Mouse (Mus musculus): ENCODE results near the gene Bsg. TPM values are rescaled to one million over a fixed set of nuclear protein-coding genes. Genes with fewer than 3 reads are reported as not detected.
A peak's percentile ranks its signal among the peaks of the same experiment; 100 is the strongest.

Gene Bsg
- polyA plus RNA-seq, 1 experiment from 2014 or later: 985 TPM

- ATAC-seq (ENCODE audit: low FRiP score, low read depth): no peak
- Histone ChIP-seq H3K4me2 (no peak overlapping the region), H3K4me1 (replicated peaks) (peaks cover 24% of the 10 kb centered on the region), H3K4me3 (no peak overlapping the region), H3K9ac (no peak overlapping the region), H3K9me3 (no peaks in the 10 kb centered on the region), H3K36me3 (peaks cover 46% of the 10 kb centered on the region), H3K27me3 (no peaks in the 10 kb centered on the region), H3K27ac (replicated peaks) (no peak overlapping the region)
- 95% methylated on average over 25 of the region's 25 CpGs for WGBS
Observed at GRCm38 (mm10) chr10:79684770-79685600, 19.3 kb upstream of the Bsg start.

- H3K4me2 ChIP-seq: no peak overlapping the region
- H3K27me3 ChIP-seq: no peaks in the 10 kb centered on the region
- WGBS: 93% methylated on average over 2 of the region's 2 CpGs
- H3K4me1 ChIP-seq (replicated peaks): peaks cover 20% of the 10 kb centered on the region
- no peak for ATAC-seq (ENCODE audit: low FRiP score, low read depth)
- H3K9me3 ChIP-seq: no peaks in the 10 kb centered on the region
- H3K36me3 ChIP-seq: peaks cover 46% of the 10 kb centered on the region
- no peak overlapping the region for H3K4me3 ChIP-seq
- no peak overlapping the region for H3K9ac ChIP-seq
- no peak overlapping the region for H3K27ac ChIP-seq (replicated peaks)
Observed at GRCm38 (mm10) chr10:79686219-79686618, 18.1 kb upstream of the Bsg start.

- 95% methylated on average over 1 of the region's 1 CpGs for WGBS
- Histone ChIP-seq H3K9ac (no peak overlapping the region), H3K4me1 (replicated peaks) (peaks cover 19% of the 10 kb centered on the region), H3K4me2 (no peak overlapping the region), H3K4me3 (no peak overlapping the region), H3K27ac (replicated peaks) (no peak overlapping the region), H3K27me3 (no peaks in the 10 kb centered on the region), H3K9me3 (no peaks in the 10 kb centered on the region), H3K36me3 (peaks cover 46% of the 10 kb centered on the region)
- no peak for ATAC-seq (ENCODE audit: low FRiP score, low read depth)
Observed at GRCm38 (mm10) chr10:79686691-79687090, 17.6 kb upstream of the Bsg start.

- no peak overlapping the region for H3K4me2 ChIP-seq
- no peak overlapping the region for H3K9ac ChIP-seq
- 98% methylated on average over 6 of the region's 6 CpGs for WGBS
- no peaks in the 10 kb centered on the region for H3K27me3 ChIP-seq
- no peak overlapping the region for H3K27ac ChIP-seq (replicated peaks)
- no peak for ATAC-seq (ENCODE audit: low FRiP score, low read depth)
- peaks cover 46% of the 10 kb centered on the region for H3K36me3 ChIP-seq
- no peaks in the 10 kb centered on the region for H3K9me3 ChIP-seq
- H3K4me3 ChIP-seq: no peak overlapping the region
- H3K4me1 ChIP-seq (replicated peaks): peaks cover 19% of the 10 kb centered on the region
Observed at GRCm38 (mm10) chr10:79687513-79687912, 16.8 kb upstream of the Bsg start.

- whole genome bisulfite sequencing: 80% methylated on average over 4 of the region's 4 CpGs
- ATAC-seq (ENCODE audit: low FRiP score, low read depth): no peak
- Histone ChIP-seq H3K27ac (replicated peaks) (no peak within 1 kb of the TSS), H3K36me3 (peaks cover 46% of the 10 kb centered on the region), H3K9ac (no peak within 1 kb of the TSS), H3K4me2 (no peak within 1 kb of the TSS), H3K4me3 (no peak within 1 kb of the TSS), H3K9me3 (no peaks in the 10 kb centered on the region), H3K27me3 (no peaks in the 10 kb centered on the region), H3K4me1 (replicated peaks) (peaks cover 7% of the 10 kb centered on the region)
Observed at GRCm38 (mm10) chr10:79688720-79689119, 15.6 kb upstream of the Bsg start, which contains the start of gene Gzmm. Gene Gzmm (plus strand): TSS chr10:79689020.

- H3K4me2 ChIP-seq: no peak overlapping the region
- H3K27ac ChIP-seq (replicated peaks): no peak overlapping the region
- peaks cover 46% of the 10 kb centered on the region for H3K36me3 ChIP-seq
- peaks cover 2% of the 10 kb centered on the region for H3K4me1 ChIP-seq (replicated peaks)
- no peak for ATAC-seq (ENCODE audit: low FRiP score, low read depth)
- H3K4me3 ChIP-seq: no peak overlapping the region
- H3K9ac ChIP-seq: no peak overlapping the region
- no peaks in the 10 kb centered on the region for H3K9me3 ChIP-seq
- 100% methylated on average over 3 of the region's 3 CpGs for WGBS
- no peaks in the 10 kb centered on the region for H3K27me3 ChIP-seq
Observed at GRCm38 (mm10) chr10:79689178-79689577, 15.1 kb upstream of the Bsg start.

GRCm38 (mm10) chr10:79691986-79692548 is 12.2 kb upstream of the Bsg start:
- no peak for ATAC-seq (ENCODE audit: low FRiP score, low read depth)
- Histone ChIP-seq H3K4me1 (replicated peaks) (no peaks in the 10 kb centered on the region), H3K9ac (no peak overlapping the region), H3K4me2 (no peak overlapping the region), H3K27ac (replicated peaks) (no peak overlapping the region), H3K9me3 (no peaks in the 10 kb centered on the region), H3K27me3 (no peaks in the 10 kb centered on the region), H3K4me3 (no peak overlapping the region), H3K36me3 (peaks cover 21% of the 10 kb centered on the region)
- WGBS: 98% methylated on average over 2 of the region's 2 CpGs

- Histone ChIP-seq H3K27ac (replicated peaks) (no peak overlapping the region), H3K4me2 (no peak overlapping the region), H3K4me3 (no peak overlapping the region), H3K9me3 (no peaks in the 10 kb centered on the region), H3K36me3 (peaks cover 5% of the 10 kb centered on the region), H3K27me3 (no peaks in the 10 kb centered on the region), H3K9ac (no peak overlapping the region), H3K4me1 (replicated peaks) (no peaks in the 10 kb centered on the region)
- ATAC-seq (ENCODE audit: low FRiP score, low read depth): no peak
- WGBS: 77% methylated on average over 12 of the region's 12 CpGs
Observed at GRCm38 (mm10) chr10:79693580-79694378, 10.5 kb upstream of the Bsg start.

- 63% methylated on average over 6 of the region's 6 CpGs for WGBS
- no peak overlapping the region for H3K9ac ChIP-seq
- no peak for ATAC-seq (ENCODE audit: low FRiP score, low read depth)
Observed at GRCm38 (mm10) chr10:79694379-79694655, 10.0 kb upstream of the Bsg start.

GRCm38 (mm10) chr10:79695231-79696128 is 8.8 kb upstream of the Bsg start:
- ATAC-seq (ENCODE audit: low FRiP score, low read depth): no peak; the same call in 1 of the 2 replicates
- Histone ChIP-seq H3K9ac (no peak overlapping the region), H3K4me3 (no peak overlapping the region), H3K27me3 (no peaks in the 10 kb centered on the region), H3K36me3 (no peaks in the 10 kb centered on the region), H3K9me3 (no peaks in the 10 kb centered on the region), H3K27ac (replicated peaks) (peak overlapping the region; percentile 51; the same call in 1 of the 2 replicates), H3K4me2 (no peak overlapping the region), H3K4me1 (replicated peaks) (no peaks in the 10 kb centered on the region)
- 63% methylated on average over 13 of the region's 13 CpGs for WGBS

More at GRCm38 (mm10) chr10:79694379-79694655, 10.0 kb upstream of the Bsg start:
- Histone ChIP-seq H3K4me2 (no peak overlapping the region), H3K27me3 (no peaks in the 10 kb centered on the region), H3K4me3 (no peak overlapping the region), H3K27ac (replicated peaks) (no peak overlapping the region), H3K9me3 (no peaks in the 10 kb centered on the region), H3K4me1 (replicated peaks) (no peaks in the 10 kb centered on the region), H3K36me3 (no peaks in the 10 kb centered on the region)

GRCm38 (mm10) chr10:79696129-79696651 is 8.1 kb upstream of the Bsg start:
- no peaks in the 10 kb centered on the region for H3K9me3 ChIP-seq
- no peaks in the 10 kb centered on the region for H3K4me1 ChIP-seq (replicated peaks)
- 74% methylated on average over 9 of the region's 9 CpGs for WGBS
- H3K4me3 ChIP-seq: no peak overlapping the region
- no peak overlapping the region for H3K4me2 ChIP-seq
- ATAC-seq (ENCODE audit: low FRiP score, low read depth): no peak
- peak overlapping the region; percentile 51; the same call in 1 of the 2 replicates for H3K27ac ChIP-seq (replicated peaks)
- no peak overlapping the region for H3K9ac ChIP-seq
- no peaks in the 10 kb centered on the region for H3K36me3 ChIP-seq
- H3K27me3 ChIP-seq: no peaks in the 10 kb centered on the region
